Mouse (Mus musculus): ENCODE results near the gene Ms4a6d.
"Not testable (repeated sequence)": the region's sequence is repeated elsewhere in the genome, so short reads cannot be mapped to it uniquely, and the experiment has no call there.

The Ms4a6d gene

DNA sequence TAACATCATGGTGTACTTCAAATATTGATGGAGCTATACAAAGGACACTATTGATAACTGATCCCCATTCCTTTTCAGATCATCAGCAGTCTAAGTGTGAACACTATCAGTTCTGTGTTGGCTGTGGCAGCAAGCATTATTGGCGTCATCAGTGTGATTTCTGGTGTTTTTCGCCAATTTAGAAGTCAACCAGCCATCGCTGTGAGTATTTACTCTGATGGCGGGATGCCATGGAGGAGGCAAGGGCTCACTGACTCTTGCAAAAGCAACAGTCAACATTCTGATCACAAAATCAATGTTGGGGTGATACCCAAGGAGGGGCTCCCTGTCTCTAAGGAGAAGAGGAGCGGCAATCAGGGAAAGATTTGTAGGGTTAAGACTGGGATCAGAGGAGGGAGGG, 49.9 kb downstream of the Ms4a6d start:
- DNase-seq (ENCODE audit: low spot score) = no peak

DNA sequence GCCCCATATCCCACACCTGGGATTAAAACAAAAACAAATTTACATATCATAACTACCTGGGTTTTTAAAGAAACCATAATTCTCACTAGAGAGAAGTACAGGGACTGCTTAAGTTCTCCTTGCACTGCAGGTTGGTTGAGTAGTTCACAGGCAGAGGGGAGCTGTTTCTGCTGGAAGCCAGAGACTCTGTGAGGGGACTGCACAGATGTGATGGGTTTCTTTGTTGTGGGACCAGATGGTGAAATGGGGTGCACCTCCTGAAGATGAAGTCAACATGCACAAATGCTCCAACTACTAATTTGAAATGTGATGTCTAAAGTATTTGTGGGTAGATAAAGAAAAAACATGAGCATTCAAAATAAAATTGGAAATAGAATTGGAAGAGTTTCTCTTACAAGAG, 56.7 kb downstream of the Ms4a6d start:
- DNase-seq (ENCODE audit: low spot score) = no peak

DNA sequence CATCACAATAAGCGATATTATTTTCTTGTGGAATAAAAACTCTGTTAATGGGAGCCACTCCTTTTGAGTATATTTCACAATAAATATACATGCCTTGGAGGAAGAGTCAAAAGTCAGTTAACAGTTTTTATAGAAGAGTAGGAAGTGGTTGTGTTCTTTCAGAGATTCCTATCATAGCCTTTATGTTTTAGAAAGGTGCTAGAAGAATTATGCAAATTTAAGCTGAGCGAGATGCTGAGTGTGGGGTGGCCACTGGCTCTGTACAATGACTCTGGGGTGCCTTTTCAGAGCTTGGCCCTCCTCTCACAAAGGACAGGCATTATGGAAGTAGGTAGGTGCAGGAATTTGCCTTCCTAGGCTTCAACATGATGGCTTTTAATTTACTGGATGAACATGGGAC, 60.3 kb downstream of the Ms4a6d start:
- not testable (repeated sequence) for DNase-seq (ENCODE audit: low spot score)

DNA sequence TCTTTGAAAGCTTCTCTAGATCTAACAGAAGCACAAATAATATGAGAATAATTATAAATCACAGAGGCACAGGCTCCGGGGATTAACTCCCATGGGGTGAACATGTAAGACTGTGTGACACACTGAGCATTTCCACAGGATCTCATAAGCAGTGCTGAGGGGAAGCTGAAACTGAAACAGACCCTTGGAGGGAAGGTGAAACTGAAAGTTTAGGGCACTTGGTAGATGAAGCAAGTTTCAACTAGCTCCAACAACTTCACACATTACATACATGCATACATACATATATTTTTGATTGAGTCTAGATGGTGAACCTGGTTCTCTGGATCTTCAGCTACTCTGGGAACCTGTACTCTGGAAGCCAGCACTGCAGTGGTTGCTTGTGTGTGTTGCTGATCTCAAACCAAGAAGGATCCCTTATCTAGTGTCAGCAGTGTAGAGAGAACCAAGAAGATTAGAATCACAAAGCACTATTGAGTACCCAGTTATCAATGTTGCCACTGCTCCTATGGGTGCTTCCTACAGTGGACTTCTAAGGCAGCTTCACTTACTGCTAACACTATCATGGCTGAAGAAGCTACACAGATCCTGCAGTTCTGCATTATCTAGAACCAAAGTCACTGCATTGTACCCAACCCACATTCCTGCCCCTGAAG, 64.4 kb downstream of the Ms4a6d start:
- DNase-seq (ENCODE audit: low spot score) = not testable (repeated sequence)

DNA sequence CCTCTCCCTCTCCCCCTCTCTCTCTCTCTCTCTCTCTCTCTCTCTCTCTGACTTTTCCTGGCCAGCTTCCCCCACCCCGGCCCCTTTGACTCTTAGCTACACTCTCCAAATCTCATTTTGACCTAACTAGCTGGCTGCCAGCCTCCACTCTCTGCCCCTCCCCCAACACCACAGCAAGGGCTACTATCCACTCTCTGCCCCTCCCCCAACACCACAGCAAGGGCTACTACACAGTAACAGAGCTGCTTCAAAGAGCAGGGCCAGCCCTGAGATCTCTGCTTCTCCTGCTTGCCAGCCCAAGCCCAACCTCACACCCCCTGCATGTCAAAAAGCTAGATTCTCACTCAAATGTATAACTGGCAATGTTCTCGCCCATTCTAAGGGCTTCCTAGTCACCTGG, 67.3 kb downstream of the Ms4a6d start:
- no peak for DNase-seq (ENCODE audit: low spot score)

All from MN1 (cell line).